Mouse (Mus musculus) midbrain, embryonic 15.5 days (tissue): ENCODE results near the gene Eif2ak1. TPM values are rescaled to one million over a fixed set of nuclear protein-coding genes. Genes with fewer than 3 reads are reported as not detected.

ENCODE experiments used
- ATAC-seq: fragments of 200-750 bp; cut with Nextera tagmentation; replicated peaks from 2 replicates; pipeline ENCODE4 v1.8.0; 2017; ENCODE audit warnings: moderate TSS enrichment
- H3K27ac ChIP-seq: fragments of 300-500 bp; sonication (generic); 2 replicates; pipeline ENCODE4 v1.5.1; 2015; ENCODE audit warnings: mild to moderate bottlenecking, inconsistent platforms
- H3K27me3 ChIP-seq: fragments of 300-500 bp; sonication (generic); replicated peaks from 2 replicates; pipeline ENCODE4 v1.6.1; 2015; ENCODE audit warnings: inconsistent platforms
- H3K36me3 ChIP-seq: fragments of 300-500 bp; sonication (generic); replicated peaks from 2 replicates; pipeline ENCODE4 v1.6.1; 2015; ENCODE audit warnings: inconsistent platforms
- H3K4me1 ChIP-seq: fragments of 300-500 bp; sonication (generic); 2 replicates; pipeline ENCODE4 v1.6.1; 2015; ENCODE audit warnings: inconsistent platforms
- H3K4me2 ChIP-seq: fragments of 300-500 bp; sonication (generic); 2 replicates; pipeline ENCODE4 v1.6.1; 2015; ENCODE audit warnings: inconsistent platforms, mild to moderate bottlenecking, moderate library complexity
- H3K4me3 ChIP-seq: fragments of 300-500 bp; sonication (generic); 2 replicates; pipeline ENCODE4 v1.5.1; 2015; ENCODE audit warnings: mild to moderate bottlenecking, inconsistent platforms
- H3K9ac ChIP-seq: fragments of 300-500 bp; sonication (generic); 2 replicates; pipeline ENCODE4 v1.6.1; 2015; ENCODE audit warnings: mild to moderate bottlenecking, inconsistent platforms
- H3K9me3 ChIP-seq: fragments of 300-500 bp; sonication (generic); 2 replicates; pipeline ENCODE4 v1.6.1; 2016; ENCODE audit warnings: inconsistent platforms
- WGBS: fragments of 180-500 bp; shearing (Covaris S2); methylation state at CpG from one replicate; pipeline ENCODE4 v1.1.7; 2015; ENCODE audit warnings: mixed read lengths; 5-methylcytosine and 5-hydroxymethylcytosine counted together
- polyA plus RNA-seq: library from polyadenylated mRNA; unstranded; fragments of >200 nt; fragmentation: Nextera tagmentation; extraction: Ambion mirVana; gene quantifications from 2 replicates; pipeline ENCODE4 v1.2.1, GENCODE M21; 2015

Eif2ak1 gene
- polyA plus RNA-seq, 1 experiment from 2014 or later = 46.8 TPM

GRCm38 (mm10) chr5:143933414-143933813 is 115.8 kb downstream of the Eif2ak1 start:
- Histone ChIP-seq H3K9ac (no peak overlapping the region), H3K9me3 (no peaks in the 10 kb centered on the region), H3K4me1 (no peaks in the 10 kb centered on the region; the same call in 1 of the 2 replicates), H3K27me3 (no peaks in the 10 kb centered on the region), H3K4me2 (no peak overlapping the region), H3K4me3 (no peak overlapping the region), H3K27ac (no peak overlapping the region), H3K36me3 (peaks cover 22% of the 10 kb centered on the region; the same call in 1 of the 2 replicates)
- 83% methylated on average over 11 of the region's 11 CpGs for WGBS
- ATAC-seq = no peak

GRCm38 (mm10) chr5:143933875-143934274 is 116.3 kb downstream of the Eif2ak1 start:
- no peak overlapping the region for H3K27ac ChIP-seq
- no peak for ATAC-seq
- 90% methylated on average over 1 of the region's 1 CpGs for WGBS

GRCm38 (mm10) chr5:143936156-143936555 is 118.6 kb downstream of the Eif2ak1 start:
- no peaks in the 10 kb centered on the region for H3K9me3 ChIP-seq
- H3K4me3 ChIP-seq = no peak overlapping the region
- H3K27ac ChIP-seq = no peak overlapping the region
- H3K36me3 ChIP-seq = 0 out of 2 replicates have a peak, but pooled peaks cover under 1% of the 10 kb centered on the region
- no peaks in the 10 kb centered on the region for H3K27me3 ChIP-seq
- H3K4me2 ChIP-seq = no peak overlapping the region
- no peaks in the 10 kb centered on the region; the same call in 1 of the 2 replicates for H3K4me1 ChIP-seq
- WGBS = 91% methylated on average over 9 of the region's 9 CpGs
- no peak for ATAC-seq
- H3K9ac ChIP-seq = no peak overlapping the region

More at GRCm38 (mm10) chr5:143933875-143934274, 116.3 kb downstream of the Eif2ak1 start:
- no peak overlapping the region for H3K4me3 ChIP-seq
- H3K9me3 ChIP-seq = no peaks in the 10 kb centered on the region
- no peak overlapping the region for H3K4me2 ChIP-seq
- H3K27me3 ChIP-seq = no peaks in the 10 kb centered on the region
- no peak overlapping the region for H3K9ac ChIP-seq
- H3K4me1 ChIP-seq = no peaks in the 10 kb centered on the region; the same call in 1 of the 2 replicates
- H3K36me3 ChIP-seq = peaks cover 17% of the 10 kb centered on the region; the same call in 1 of the 2 replicates

GRCm38 (mm10) chr5:143941588-143941987 is 124.0 kb downstream of the Eif2ak1 start:
- Histone ChIP-seq H3K9ac (no peak overlapping the region), H3K4me1 (no peaks in the 10 kb centered on the region), H3K36me3 (no peaks in the 10 kb centered on the region), H3K4me2 (no peak overlapping the region), H3K4me3 (no peak overlapping the region), H3K27me3 (no peaks in the 10 kb centered on the region), H3K9me3 (no peaks in the 10 kb centered on the region), H3K27ac (no peak overlapping the region)
- ATAC-seq = no peak
- 25% methylated on average over 10 of the region's 10 CpGs for WGBS

DNA sequence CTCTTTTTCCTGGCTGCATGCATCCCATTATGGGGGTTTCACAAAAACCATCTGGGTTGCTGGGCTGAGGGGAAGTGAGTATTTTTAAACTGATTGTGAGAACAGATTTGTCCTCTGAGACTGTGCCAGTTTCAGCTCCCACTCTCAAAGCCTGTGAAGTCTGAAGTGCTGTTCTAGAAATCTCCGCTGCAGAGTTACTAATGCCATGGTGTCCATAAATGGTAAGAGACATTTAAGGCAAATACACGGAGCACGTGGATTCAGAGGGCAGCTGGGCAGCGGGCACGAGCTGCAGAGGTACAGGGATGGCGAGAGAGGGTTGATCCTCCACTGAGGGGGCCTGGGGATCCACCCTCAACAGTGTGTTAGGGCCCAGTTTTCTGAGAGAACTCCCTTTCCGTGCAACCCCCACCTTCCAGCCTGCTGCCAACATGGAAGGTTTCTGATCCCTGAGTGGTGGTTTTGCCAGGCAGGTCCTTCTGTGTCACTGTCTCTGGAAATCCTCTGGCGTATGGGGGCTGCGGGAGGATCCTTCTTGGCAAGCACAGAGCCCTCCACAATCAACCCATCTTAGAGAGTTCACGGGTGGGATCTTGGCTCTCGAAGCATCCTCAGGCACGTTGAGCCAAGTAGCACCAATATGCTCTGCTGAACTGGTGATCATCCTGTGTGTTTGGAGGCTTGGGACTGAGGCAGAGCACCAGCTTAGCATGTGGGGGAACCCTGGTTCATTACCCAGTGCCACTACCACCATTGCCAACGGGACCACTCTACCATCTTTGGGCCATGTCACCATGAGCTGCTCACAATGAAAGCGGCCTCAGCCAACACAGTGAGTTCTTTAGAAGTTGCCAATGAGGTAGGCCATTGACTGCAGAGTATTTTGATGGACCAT is 125.9 kb downstream of the Eif2ak1 start:
- no peak for ATAC-seq
- H3K4me1 ChIP-seq = no peaks in the 10 kb centered on the region
- H3K9ac ChIP-seq = no peak overlapping the region
- H3K27me3 ChIP-seq = no peaks in the 10 kb centered on the region
- no peak overlapping the region for H3K4me2 ChIP-seq
- H3K27ac ChIP-seq = no peak overlapping the region
- no peaks in the 10 kb centered on the region for H3K36me3 ChIP-seq
- H3K4me3 ChIP-seq = no peak overlapping the region
- H3K9me3 ChIP-seq = no peaks in the 10 kb centered on the region
- 88% methylated on average over 14 of the region's 14 CpGs for WGBS

- H3K4me1 ChIP-seq = no peaks in the 10 kb centered on the region
- H3K27ac ChIP-seq = no peak overlapping the region
- no peak overlapping the region for H3K4me3 ChIP-seq
- no peaks in the 10 kb centered on the region for H3K36me3 ChIP-seq
- 93% methylated on average over 12 of the region's 12 CpGs for WGBS
- no peak overlapping the region for H3K4me2 ChIP-seq
- H3K9ac ChIP-seq = no peak overlapping the region
- no peaks in the 10 kb centered on the region for H3K9me3 ChIP-seq
- no peaks in the 10 kb centered on the region for H3K27me3 ChIP-seq
- no peak for ATAC-seq
Observed at GRCm38 (mm10) chr5:143948361-143948760, 130.8 kb downstream of the Eif2ak1 start.

GRCm38 (mm10) chr5:143950016-143950415 is 132.4 kb downstream of the Eif2ak1 start:
- Histone ChIP-seq H3K27ac (no peak overlapping the region), H3K9me3 (no peaks in the 10 kb centered on the region), H3K27me3 (no peaks in the 10 kb centered on the region), H3K4me1 (no peaks in the 10 kb centered on the region), H3K4me2 (no peak overlapping the region), H3K4me3 (no peak overlapping the region), H3K9ac (no peak overlapping the region), H3K36me3 (no peaks in the 10 kb centered on the region)
- ATAC-seq = no peak
- 44% methylated on average over 5 of the region's 5 CpGs for WGBS

Other genes with a start within 250 kb of the Eif2ak1 start
- 39.1 and 41.4 TPM in 2 replicates for gene Cyth3, start 195.3 kb upstream of the Eif2ak1 start, polyA plus RNA-seq
- 33.3 and 35.4 TPM in 2 replicates for gene Usp42, start 85.5 kb upstream of the Eif2ak1 start, polyA plus RNA-seq
- 0.51 and 0.63 TPM in 2 replicates for gene Ankrd61, start 79.9 kb downstream of the Eif2ak1 start, polyA plus RNA-seq
- 79.5 and 88.3 TPM in 2 replicates for gene Aimp2, start 92.1 kb downstream of the Eif2ak1 start, polyA plus RNA-seq
- 27.4 and 27.6 TPM in 2 replicates for gene Pms2, start 92.2 kb downstream of the Eif2ak1 start, polyA plus RNA-seq
- gene Gm42421, start 110.4 kb downstream of the Eif2ak1 start, polyA plus RNA-seq = 1.8 and 3.7 TPM in 2 replicates
- 4.0 and 5.3 TPM in 2 replicates for gene Rsph10b, start 115.2 kb downstream of the Eif2ak1 start, polyA plus RNA-seq
- 75.2 and 77.7 TPM in 2 replicates for gene Ccz1, start 197.1 kb downstream of the Eif2ak1 start, polyA plus RNA-seq
- gene Ocm, start 208.9 kb downstream of the Eif2ak1 start, polyA plus RNA-seq = not detected in 2 replicates